Mouse (Mus musculus) lung, adult 2 months (tissue): ENCODE measurements around the gene Cisd1. TPM values are rescaled to one million over a fixed set of nuclear protein-coding genes. Genes with fewer than 3 reads are reported as not detected.

ENCODE experiments used
- DNase-seq: peaks from one replicate; pipeline ENCODE4 v3.0.0; 2022
- H3K4me1 ChIP-seq: fragments of 200-500 bp; 2 replicates; pipeline ENCODE4 v1.6.1; 2011; ENCODE audit warnings: low read length; ENCODE audit not compliant: control insufficient read depth, insufficient read depth
- H3K4me3 ChIP-seq: fragments of 200-500 bp; replicated peaks from 2 replicates; pipeline ENCODE3; 2011; ENCODE audit warnings: low read depth, mild to moderate bottlenecking, control low read depth, low read length; ENCODE audit errors: extremely low read depth
- CTCF ChIP-seq: fragments of 200-500 bp; IDR thresholded peaks from 2 replicates; pipeline ENCODE4 v1.5.1; 2011; ENCODE audit warnings: mild to moderate bottlenecking, low read length, control low read depth; ENCODE audit not compliant: insufficient read depth
- POLR2A ChIP-seq: fragments of 200-500 bp; IDR thresholded peaks from 2 replicates; pipeline ENCODE4 v1.6.1; 2011; ENCODE audit warnings: low read depth, mild to moderate bottlenecking, control low read depth, low read length, borderline replicate concordance; ENCODE audit errors: extremely low read depth
- WGBS: fragments of 180-500 bp; shearing (Covaris S2); methylation state at CpG from one replicate; pipeline ENCODE4 v1.1.7; 2018; 5-methylcytosine and 5-hydroxymethylcytosine counted together
- polyA plus RNA-seq: library from polyadenylated mRNA; depleted of rRNA; stranded (reverse); fragments of >200 nt; gene quantifications from 2 replicates; pipeline ENCODE4 v1.2.3, GENCODE M21; 2012; rRNA removed

The Cisd1 gene
- polyA plus RNA-seq, 1 experiment: 40.6 TPM

GRCm38 (mm10) chr10:71284131-71284510 lies 60.6 kb downstream of the Cisd1 start:
- TF ChIP-seq CTCF (no peak), POLR2A (no peak)
- H3K4me1 ChIP-seq: peaks cover 7% of the 10 kb centered on the region
- 15% methylated on average over 8 of the region's 8 CpGs for WGBS
- H3K4me3 ChIP-seq: peak overlapping the region; percentile 56
- DNase-seq: no peak

Other genes starting within 250 kb of the Cisd1 start
- 22.8 and 23.5 TPM in 2 replicates for gene Bicc1, start 185.3 kb downstream of the Cisd1 start, polyA plus RNA-seq
- 4.5 and 5.1 TPM in 2 replicates for gene Tfam, start 106.7 kb downstream of the Cisd1 start, polyA plus RNA-seq
- gene Ube2d1, start 59.7 kb downstream of the Cisd1 start, polyA plus RNA-seq: 31.4 and 34.3 TPM in 2 replicates
- 12.2 and 12.4 TPM in 2 replicates for gene Ipmk, start 2.8 kb upstream of the Cisd1 start, polyA plus RNA-seq